Mouse (Mus musculus) small intestine, adult 2 months (tissue): Measurements from ENCODE around the gene Rab10.

Source experiments
- CTCF ChIP-seq: fragments of 200-500 bp; IDR thresholded peaks from 2 replicates; pipeline ENCODE4 v1.5.1; 2012; ENCODE audit warnings: low read depth, mild to moderate bottlenecking, control low read depth, inconsistent platforms, low read length, moderate library complexity, mixed read lengths; ENCODE audit not compliant: insufficient replicate concordance, insufficient read length; ENCODE audit errors: extremely low read depth
- POLR2A ChIP-seq: fragments of 200-500 bp; IDR thresholded peaks from 2 replicates; pipeline ENCODE4 v1.6.1; 2012; ENCODE audit warnings: low read depth, mild to moderate bottlenecking, control low read depth, inconsistent platforms, low read length, moderate library complexity

DNA sequence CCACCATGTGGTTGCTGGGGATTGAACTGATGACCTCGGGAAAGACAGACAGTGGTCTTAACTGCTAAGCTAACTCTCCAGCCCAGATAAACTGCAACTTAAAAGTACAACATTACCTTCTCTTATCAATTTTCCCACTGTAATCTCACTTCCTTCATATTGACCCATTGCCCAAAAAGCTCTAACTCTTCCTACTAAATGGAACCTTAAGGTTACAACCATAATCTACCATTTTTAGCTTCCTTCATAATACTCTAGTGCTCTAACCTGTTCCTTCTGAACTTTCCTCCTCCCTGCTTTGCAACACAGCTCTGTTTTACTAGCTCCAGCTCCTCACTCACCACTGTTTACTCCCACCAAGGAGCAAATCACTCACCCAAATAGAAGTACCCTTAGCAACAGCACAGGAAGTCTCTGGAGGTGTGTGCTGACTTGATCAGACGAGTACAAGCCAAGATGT lies 30.9 kb downstream of the Rab10 start:
- TF ChIP-seq CTCF, result no peak
- TF ChIP-seq POLR2A, result no peak
